Mouse (Mus musculus) hindbrain, embryonic 14.5 days (tissue): ENCODE data around the gene Adgrv1. TPM values are rescaled to one million over a fixed set of nuclear protein-coding genes. Genes with fewer than 3 reads are reported as not detected.

Source experiments
- ATAC-seq: fragments of 200-750 bp; cut with Nextera tagmentation; 2 replicates; pipeline ENCODE4 v1.8.0; 2017; ENCODE audit warnings: moderate number of reproducible peaks, mild to moderate bottlenecking, moderate TSS enrichment, moderate library complexity; ENCODE audit not compliant: low FRiP score
- DNase-seq: peaks from one replicate; pipeline ENCODE4 v3.0.0-alpha.2; 2015; ENCODE audit warnings: low spot score
- H3K27ac ChIP-seq: fragments of 300-500 bp; sonication (generic); 2 replicates; pipeline ENCODE4 v1.5.1; 2014; ENCODE audit warnings: mild to moderate bottlenecking, moderate library complexity
- H3K27me3 ChIP-seq: fragments of 300-500 bp; sonication (generic); 2 replicates; pipeline ENCODE4 v1.6.1; 2014; ENCODE audit warnings: mild to moderate bottlenecking, low read length, mixed read lengths; ENCODE audit not compliant: control insufficient read depth, insufficient read depth
- H3K36me3 ChIP-seq: fragments of 300-500 bp; sonication (generic); replicated peaks from 2 replicates; pipeline ENCODE4 v1.6.1; 2014; ENCODE audit not compliant: control insufficient read depth, insufficient read depth
- H3K4me1 ChIP-seq: fragments of 300-500 bp; sonication (generic); replicated peaks from 2 replicates; pipeline ENCODE4 v1.6.1; 2014; ENCODE audit warnings: antibody characterized with exemption, low read length, mixed read lengths; ENCODE audit not compliant: control insufficient read depth, insufficient read depth
- H3K4me2 ChIP-seq: fragments of 300-500 bp; sonication (generic); replicated peaks from 2 replicates; pipeline ENCODE4 v1.6.1; 2014; ENCODE audit warnings: mild to moderate bottlenecking, moderate library complexity
- H3K4me3 ChIP-seq: fragments of 300-500 bp; sonication (generic); replicated peaks from 2 replicates; pipeline ENCODE4 v1.5.1; 2014; ENCODE audit warnings: mild to moderate bottlenecking, low read length
- H3K9ac ChIP-seq: fragments of 300-500 bp; sonication (generic); 2 replicates; pipeline ENCODE4 v1.6.1; 2014
- H3K9me3 ChIP-seq: fragments of 300-500 bp; sonication (generic); 2 replicates; pipeline ENCODE4 v1.6.1; 2016; ENCODE audit warnings: low read length; ENCODE audit not compliant: control insufficient read depth
- WGBS: fragments of 180-500 bp; shearing (Covaris S2); extraction: QIAGEN DNeasy Blood & Tissue Kit; methylation state at CpG from one replicate; pipeline ENCODE4 v1.1.7; 2014; 5-methylcytosine and 5-hydroxymethylcytosine counted together
- polyA plus RNA-seq: library from polyadenylated mRNA; unstranded; fragments of >200 nt; fragmentation: Nextera tagmentation; extraction: Ambion mirVana; gene quantifications from 2 replicates; pipeline ENCODE4 v1.2.1, GENCODE M21; 2014

Gene Adgrv1
- polyA plus RNA-seq, 1 experiment from 2014 or later = 13.2 TPM

DNA sequence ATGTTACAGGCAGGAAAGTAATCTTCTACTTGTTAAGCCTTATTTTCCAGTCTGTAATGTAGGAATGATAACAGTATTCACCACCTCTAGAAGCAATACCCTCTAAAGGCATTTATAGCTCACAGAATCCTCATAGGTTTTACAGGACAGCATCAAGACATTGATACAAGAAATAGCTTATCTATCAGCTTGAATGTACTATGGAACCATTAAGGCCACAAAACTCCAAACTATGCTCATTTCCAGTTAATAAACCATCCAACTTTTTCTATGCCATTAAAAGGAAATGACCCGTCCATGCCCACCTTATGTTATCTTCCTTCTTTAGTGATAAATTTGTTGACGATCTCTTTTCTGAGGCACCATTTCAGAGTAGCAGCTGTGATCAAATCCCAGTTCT is 272.6 kb downstream of the Adgrv1 start:
- Histone ChIP-seq H3K27me3 (no peaks in the 10 kb centered on the region), H3K36me3 (no peaks in the 10 kb centered on the region), H3K4me1 (no peaks in the 10 kb centered on the region), H3K4me2 (no peak overlapping the region), H3K9me3 (no peaks in the 10 kb centered on the region), H3K9ac (no peak overlapping the region), H3K27ac (no peak overlapping the region), H3K4me3 (no peak overlapping the region)
- DNase-seq (no peak), ATAC-seq (no peak)
- 96% methylated on average over 2 of the region's 2 CpGs for WGBS

DNA sequence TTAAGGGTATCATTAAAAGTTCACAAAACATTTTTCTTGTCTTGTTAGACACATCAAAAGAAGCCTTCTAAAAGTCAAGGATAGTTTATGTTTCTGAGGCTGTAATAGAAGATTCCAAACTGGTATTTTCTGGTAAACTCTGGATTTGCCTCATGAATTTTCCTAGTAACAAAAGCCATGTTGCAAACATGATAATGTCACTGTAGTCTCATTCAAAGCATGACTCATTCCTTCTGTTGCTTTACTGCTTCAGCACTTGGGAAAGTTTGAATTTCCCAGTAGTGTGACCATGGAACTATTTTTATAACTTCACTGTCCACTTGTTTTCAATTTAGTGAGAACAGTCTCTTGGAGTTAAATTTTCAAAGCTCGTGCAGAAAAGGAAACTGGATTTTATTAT is 274.2 kb downstream of the Adgrv1 start:
- no peak overlapping the region for H3K9ac ChIP-seq
- ATAC-seq = no peak
- H3K4me1 ChIP-seq = no peaks in the 10 kb centered on the region
- H3K36me3 ChIP-seq = no peaks in the 10 kb centered on the region
- no peak overlapping the region for H3K4me3 ChIP-seq
- H3K27me3 ChIP-seq = no peaks in the 10 kb centered on the region
- H3K4me2 ChIP-seq = no peak overlapping the region
- no peak for DNase-seq
- no peak overlapping the region for H3K27ac ChIP-seq
- no peaks in the 10 kb centered on the region for H3K9me3 ChIP-seq
- WGBS = 95% methylated on average over 1 of the region's 1 CpGs

DNA sequence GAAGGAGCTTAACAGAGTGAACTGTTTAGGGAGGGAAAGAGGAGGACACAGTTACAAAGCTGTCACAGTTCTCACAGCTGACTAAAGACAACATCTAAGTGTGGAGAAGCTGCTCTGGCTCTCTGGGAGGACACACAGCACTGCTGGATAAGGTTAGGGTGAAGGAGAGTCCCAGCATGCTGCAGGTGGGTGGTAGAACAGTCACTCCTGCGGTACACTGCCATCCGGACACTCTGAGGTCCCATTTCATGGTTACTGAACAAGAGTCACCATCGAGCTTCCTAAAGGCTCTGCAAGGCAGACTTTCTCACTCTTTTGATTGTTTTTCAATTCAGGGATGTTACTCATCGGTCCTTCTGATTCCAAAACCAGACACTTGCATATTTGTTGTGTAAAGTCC is 274.6 kb downstream of the Adgrv1 start:
- Histone ChIP-seq H3K9ac (no peak overlapping the region), H3K27me3 (no peaks in the 10 kb centered on the region), H3K27ac (no peak overlapping the region), H3K4me1 (no peaks in the 10 kb centered on the region), H3K36me3 (no peaks in the 10 kb centered on the region), H3K9me3 (no peaks in the 10 kb centered on the region), H3K4me3 (no peak overlapping the region), H3K4me2 (no peak overlapping the region)
- 87% methylated on average over 4 of the region's 4 CpGs for WGBS
- DNase-seq (no peak), ATAC-seq (no peak)

DNA sequence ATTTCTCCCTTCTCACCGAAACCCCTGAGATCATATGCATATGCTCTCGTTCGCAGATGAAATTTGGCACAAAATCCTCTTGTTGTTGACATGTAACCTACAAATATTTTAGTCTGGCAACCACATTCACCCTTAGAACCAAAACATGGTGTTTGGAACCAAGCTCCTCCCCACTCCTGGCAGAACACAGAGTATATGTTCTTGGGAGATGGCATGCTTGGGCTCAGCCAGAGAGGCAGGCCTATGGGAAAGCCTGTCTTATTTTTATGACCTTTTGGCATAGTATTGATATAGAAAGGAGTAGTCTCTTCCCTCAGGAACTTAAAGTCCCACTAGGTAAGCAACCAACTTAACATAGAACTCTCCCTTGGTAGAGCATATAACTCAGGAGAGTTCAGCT is 275.7 kb downstream of the Adgrv1 start:
- no peaks in the 10 kb centered on the region for H3K36me3 ChIP-seq
- no peak overlapping the region for H3K27ac ChIP-seq
- H3K27me3 ChIP-seq = no peaks in the 10 kb centered on the region
- no peaks in the 10 kb centered on the region for H3K4me1 ChIP-seq
- ATAC-seq (no peak), DNase-seq (no peak)
- H3K4me3 ChIP-seq = no peak overlapping the region
- H3K9me3 ChIP-seq = no peaks in the 10 kb centered on the region
- no peak overlapping the region for H3K9ac ChIP-seq
- H3K4me2 ChIP-seq = no peak overlapping the region
- WGBS = 93% methylated on average over 3 of the region's 3 CpGs

DNA sequence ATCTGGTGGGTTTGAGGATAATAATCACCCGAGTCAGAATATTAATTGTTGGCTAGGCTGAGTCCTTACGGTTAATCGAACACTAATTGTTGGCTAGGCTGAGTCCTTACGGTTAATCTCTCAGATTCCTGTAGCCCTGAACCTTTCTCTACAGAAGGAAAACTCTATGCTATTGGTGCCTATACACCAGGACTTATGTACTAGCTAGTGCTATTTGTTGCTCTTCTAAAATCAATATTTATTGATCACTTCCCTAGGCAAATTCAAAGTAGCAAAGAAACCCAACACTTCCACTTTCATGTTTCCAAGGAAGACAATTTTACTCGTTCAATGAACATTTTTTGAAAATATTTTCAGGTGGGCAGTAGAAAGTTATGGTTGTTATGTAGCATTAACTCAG is 278.4 kb downstream of the Adgrv1 start:
- Histone ChIP-seq H3K4me1 (no peaks in the 10 kb centered on the region), H3K27me3 (no peaks in the 10 kb centered on the region), H3K4me3 (no peak overlapping the region), H3K4me2 (no peak overlapping the region), H3K9me3 (no peaks in the 10 kb centered on the region), H3K27ac (no peak overlapping the region), H3K36me3 (no peaks in the 10 kb centered on the region), H3K9ac (no peak overlapping the region)
- DNase-seq (no peak), ATAC-seq (no peak)
- 83% methylated on average over 5 of the region's 5 CpGs for WGBS

DNA sequence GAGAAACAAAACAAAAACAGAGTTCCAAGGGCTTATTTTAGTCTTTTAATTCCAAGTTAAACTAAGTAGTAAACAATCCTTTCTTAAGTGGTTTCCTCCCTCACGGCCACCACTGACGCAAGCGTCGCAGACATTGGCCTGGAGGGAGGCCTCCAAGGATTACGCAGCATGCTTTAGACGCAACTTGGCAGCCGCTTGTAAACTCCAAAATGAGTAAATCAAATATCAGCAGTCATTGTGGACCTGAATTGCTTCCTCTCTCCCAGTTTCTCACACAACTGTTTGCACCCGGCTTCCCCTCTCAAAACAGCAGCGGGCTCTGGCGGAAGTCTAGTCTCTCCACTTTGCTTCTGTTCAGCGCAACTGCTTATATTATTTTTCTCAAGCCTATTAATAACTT is 280.7 kb downstream of the Adgrv1 start:
- Histone ChIP-seq H3K4me2 (no peak overlapping the region), H3K4me3 (no peak overlapping the region), H3K36me3 (no peaks in the 10 kb centered on the region), H3K4me1 (no peaks in the 10 kb centered on the region), H3K27ac (no peak overlapping the region), H3K27me3 (no peaks in the 10 kb centered on the region), H3K9me3 (no peaks in the 10 kb centered on the region), H3K9ac (no peak overlapping the region)
- DNase-seq = no peak
- 83% methylated on average over 11 of the region's 11 CpGs for WGBS
- ATAC-seq = no peak

DNA sequence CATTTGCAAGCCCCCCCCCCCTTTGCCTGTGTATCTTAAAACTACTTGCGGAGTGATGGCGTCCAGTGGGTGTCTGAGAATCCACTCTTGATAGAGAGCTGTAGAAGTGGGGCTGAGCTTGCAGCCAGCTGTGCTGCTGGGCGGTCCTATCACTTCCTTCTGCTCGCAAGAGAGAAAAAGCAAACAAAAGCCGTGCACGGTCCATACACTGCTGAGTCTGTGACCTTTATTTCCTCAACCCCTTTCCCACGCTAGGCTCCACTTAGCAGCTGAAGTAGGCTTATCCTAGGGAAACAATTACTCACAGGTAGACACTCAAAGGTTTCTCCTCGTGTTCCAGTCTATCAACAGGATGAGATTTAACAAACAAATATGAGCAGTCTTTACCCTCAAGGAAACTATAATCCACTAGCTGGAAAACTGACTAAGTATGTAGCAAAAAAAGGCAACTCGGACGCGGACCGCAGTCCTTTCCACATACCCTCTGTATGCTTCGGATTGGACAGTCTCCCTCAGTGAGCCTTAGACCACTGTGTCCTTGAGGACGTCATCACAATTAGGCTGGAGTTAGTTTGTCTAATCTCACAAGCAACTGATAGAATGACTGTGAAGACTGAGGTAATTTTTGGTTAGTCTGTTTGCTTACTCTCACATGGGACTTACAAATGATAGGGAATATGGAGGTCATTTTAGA is 281.3 kb downstream of the Adgrv1 start:
- H3K9ac ChIP-seq = no peak overlapping the region
- H3K4me2 ChIP-seq = no peak overlapping the region
- 60% methylated on average over 14 of the region's 14 CpGs for WGBS
- H3K4me1 ChIP-seq = no peaks in the 10 kb centered on the region
- ATAC-seq = peak; percentile 53; the same call in 1 of the 2 replicates
- DNase-seq = no peak
- H3K27ac ChIP-seq = peak overlapping the region; percentile 51; the same call in 1 of the 2 replicates
- H3K36me3 ChIP-seq = no peaks in the 10 kb centered on the region
- no peaks in the 10 kb centered on the region for H3K9me3 ChIP-seq
- H3K27me3 ChIP-seq = no peaks in the 10 kb centered on the region
- H3K4me3 ChIP-seq = no peak overlapping the region

DNA sequence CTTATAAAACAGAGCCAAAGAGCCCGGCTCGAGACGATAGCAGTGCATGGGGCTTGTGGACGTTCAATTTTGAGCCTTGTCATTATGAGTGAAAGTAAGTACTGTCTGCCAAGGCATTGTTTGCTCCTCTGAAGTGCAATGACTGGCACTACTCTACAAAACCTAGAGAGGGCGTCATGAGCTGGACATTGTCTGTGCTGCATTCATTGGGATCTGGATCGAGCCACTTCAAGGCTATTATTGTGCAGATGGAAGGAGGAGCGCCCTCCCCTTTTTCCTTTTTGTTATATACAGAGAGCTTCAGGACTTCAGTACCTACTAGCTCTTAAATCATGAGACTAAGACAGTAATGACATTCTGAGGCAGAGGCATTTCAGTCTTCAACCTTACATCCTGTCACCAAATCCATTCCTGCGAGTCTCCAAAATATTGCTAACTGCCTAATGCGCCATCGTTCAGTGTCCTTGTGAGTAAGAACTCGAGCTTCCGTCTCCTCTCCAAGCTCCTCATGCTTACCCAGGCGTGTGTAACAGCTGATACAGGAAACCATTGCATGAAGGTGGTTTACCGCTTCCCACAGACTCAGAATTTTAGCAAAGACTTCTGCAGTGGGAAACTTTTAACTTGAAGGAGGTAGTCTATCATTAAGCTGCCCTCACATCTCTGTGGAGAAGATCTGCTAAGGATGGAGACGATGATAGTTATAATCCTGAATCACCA is 285.5 kb downstream of the Adgrv1 start:
- H3K27me3 ChIP-seq = no peaks in the 10 kb centered on the region
- H3K27ac ChIP-seq = no peak overlapping the region
- ATAC-seq = no peak
- no peak overlapping the region for H3K9ac ChIP-seq
- no peaks in the 10 kb centered on the region for H3K4me1 ChIP-seq
- no peak overlapping the region for H3K4me2 ChIP-seq
- no peaks in the 10 kb centered on the region for H3K9me3 ChIP-seq
- 93% methylated on average over 15 of the region's 15 CpGs for WGBS
- H3K36me3 ChIP-seq = no peaks in the 10 kb centered on the region
- no peak overlapping the region for H3K4me3 ChIP-seq
- DNase-seq = no peak

DNA sequence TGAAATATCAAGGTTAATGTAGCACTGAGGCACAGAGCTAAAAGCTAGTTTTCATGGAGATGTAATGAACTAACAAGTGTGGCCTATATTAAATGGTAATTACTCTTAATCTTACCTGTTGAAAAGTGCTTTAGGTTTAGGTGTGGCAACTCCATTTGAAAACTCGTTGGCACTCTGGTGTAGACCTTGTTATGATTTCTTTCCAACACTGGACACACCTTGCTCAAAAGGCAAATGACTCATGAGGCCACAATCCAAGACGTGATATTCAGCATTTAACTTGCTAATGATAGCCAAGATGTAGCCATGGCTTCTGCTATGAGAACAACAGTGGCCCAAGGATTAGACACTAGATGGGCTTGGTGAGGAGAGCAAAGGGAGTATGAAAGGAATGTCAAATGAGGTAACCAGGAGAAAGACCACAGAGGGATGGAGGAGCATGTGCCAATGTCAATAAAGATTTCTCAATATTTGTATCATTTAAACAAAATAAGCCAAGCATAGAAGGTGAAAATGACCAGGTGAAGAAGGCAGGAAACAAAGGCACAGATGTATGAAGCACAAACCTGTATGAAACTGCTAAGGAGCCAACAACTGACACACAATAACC is 289.9 kb downstream of the Adgrv1 start:
- no peaks in the 10 kb centered on the region for H3K9me3 ChIP-seq
- H3K36me3 ChIP-seq = no peaks in the 10 kb centered on the region
- no peak overlapping the region for H3K27ac ChIP-seq
- DNase-seq (no peak), ATAC-seq (no peak)
- no peak overlapping the region for H3K4me3 ChIP-seq
- H3K9ac ChIP-seq = no peak overlapping the region
- no peaks in the 10 kb centered on the region for H3K4me1 ChIP-seq
- no peaks in the 10 kb centered on the region for H3K27me3 ChIP-seq
- H3K4me2 ChIP-seq = no peak overlapping the region
- 88% methylated on average over 2 of the region's 2 CpGs for WGBS
